Mouse (Mus musculus): ENCODE results near the gene Ccrl2. TPM values are rescaled to one million over a fixed set of nuclear protein-coding genes. Genes with fewer than 3 reads are reported as not detected.

The Ccrl2 gene
- total RNA-seq, 4 experiments from 2014 or later = 5.4 to 12.8 (median 9.8) TPM

DNA sequence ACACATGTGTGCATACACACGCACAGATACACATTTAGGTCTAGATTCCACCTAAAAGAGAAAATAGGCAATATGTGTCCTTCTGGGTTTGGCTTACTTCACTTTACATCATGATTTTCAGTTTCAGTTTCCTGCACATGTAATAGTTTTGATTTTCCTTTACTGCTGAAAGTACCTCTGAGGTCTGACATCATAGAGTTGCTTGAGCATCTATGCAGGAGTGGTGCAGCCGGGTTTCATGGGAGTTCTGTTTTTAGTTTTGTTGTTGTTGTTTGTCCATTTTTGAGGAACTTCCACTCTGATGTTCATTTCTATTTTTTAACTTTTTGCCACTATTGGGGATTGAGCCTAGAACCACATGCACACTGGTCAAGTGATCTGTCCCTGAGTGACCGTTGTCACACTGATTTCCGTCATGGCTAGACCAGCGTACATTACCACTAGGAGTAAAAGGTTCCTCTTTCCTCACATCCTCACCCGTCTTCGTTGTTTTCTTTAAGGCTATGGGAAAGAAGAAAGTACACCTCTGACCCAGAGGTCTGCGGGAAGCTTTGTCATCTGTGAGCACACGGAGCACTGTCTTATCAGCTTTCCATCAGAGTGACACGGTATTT, 1.7 kb upstream of the Ccrl2 start:
- DNase-seq = no peak

DNA sequence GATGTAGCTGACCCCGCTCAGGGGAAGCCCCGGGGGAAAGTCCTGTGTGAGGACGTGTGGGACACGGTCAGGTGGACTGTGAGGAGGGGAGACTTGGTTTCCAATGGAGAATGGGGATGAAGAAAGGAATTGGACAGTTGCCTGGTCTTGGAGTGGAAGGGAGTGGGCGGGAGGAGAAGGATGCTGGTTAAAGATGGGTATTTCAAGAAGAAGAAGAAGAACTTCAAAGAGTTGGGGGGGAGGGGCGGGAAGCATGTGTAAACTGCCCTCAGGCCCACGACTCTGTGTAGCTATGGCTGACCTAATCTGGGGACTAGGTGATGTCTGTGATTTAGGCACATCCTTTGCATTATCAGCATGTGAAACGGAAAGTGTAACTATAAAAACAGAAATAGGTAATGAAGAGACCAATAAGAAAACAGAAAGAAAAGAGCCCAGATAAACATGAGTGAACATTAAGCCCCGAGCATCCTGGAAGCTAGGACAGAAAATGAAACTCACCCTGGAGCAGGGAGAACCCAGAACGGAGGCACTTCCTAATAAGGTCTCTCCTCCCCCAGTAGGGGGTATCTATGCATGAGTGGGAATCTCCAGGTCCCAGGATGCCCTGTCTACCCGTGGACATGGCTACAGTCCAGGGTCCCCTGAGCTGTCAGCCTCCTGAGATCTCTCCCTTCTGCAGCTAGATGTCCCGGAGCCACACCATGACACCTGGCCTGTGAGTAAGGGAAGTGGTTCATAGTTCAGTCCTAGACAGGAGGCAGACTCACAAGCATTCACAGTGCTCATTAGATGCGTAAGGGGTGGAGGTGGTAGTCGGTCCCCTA, 438 bp upstream of the Ccrl2 start:
- no peak for DNase-seq

DNA sequence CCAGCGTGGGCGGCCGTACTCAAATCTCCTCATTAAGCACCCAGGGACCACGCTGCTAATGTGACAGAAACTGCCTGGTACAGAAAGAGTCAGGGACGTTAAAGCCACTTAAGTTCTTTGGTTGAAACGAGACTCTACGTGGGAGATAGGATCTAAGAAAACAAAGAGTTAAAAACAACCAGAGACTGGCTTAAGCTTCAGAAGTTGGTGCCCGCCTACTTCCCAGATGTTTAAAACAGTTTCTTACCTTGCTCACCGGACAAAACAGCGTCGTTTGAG, 861 bp downstream of the Ccrl2 start:
- DNase-seq = no peak

DNA sequence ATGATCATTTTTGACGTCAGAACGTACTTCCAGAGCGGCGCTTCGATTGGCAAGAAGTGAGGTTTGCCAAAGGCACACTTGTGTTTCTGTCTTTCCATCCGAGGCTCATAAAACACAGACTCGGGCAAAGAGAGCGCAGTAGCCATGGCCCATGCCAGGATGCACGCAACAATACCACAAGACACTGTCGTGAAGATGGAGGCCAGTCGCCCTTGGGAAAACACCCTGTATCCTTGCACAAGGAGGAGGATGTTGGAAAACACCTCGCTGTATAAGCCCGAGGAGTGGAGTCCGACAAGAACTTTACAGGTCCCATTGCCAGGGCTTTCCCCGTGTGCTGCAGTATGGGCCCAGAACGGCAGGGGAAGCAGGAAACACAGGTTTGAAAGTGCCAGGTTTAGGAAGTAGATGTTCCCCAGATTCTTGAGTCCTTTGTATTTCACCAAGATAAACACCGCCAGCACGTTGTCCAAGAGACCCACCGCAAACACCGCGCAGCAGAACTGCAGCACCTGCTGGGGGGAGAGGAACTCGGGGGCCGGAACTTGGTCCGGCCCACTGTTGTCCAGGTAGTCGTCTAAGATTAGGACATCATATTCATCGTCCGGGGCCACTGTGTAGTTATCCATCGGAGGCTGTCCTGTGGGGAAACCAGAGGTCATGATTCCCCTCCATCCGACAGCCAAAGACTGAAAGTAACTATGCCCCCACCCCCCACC, 1.4 kb downstream of the Ccrl2 start:
- DNase-seq = no peak

DNA sequence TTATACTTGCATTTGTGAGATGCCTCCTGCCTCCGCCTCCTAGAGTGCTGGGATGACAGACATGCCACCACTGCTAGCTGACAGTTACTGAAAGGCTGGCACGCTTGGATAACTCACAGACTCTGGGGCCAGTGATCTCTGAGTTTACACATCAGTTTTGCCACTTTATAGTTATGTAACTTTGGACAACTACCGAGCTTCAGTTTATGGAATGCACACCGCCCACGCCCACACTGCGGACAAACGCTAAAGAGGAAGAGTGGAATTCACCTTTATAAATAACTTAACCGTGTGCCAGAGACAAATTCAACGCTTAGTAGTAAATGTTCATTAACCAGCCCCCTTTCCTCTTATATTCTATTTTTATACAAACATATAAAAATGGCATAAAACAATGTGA, 2.4 kb downstream of the Ccrl2 start:
- no peak for DNase-seq

DNA sequence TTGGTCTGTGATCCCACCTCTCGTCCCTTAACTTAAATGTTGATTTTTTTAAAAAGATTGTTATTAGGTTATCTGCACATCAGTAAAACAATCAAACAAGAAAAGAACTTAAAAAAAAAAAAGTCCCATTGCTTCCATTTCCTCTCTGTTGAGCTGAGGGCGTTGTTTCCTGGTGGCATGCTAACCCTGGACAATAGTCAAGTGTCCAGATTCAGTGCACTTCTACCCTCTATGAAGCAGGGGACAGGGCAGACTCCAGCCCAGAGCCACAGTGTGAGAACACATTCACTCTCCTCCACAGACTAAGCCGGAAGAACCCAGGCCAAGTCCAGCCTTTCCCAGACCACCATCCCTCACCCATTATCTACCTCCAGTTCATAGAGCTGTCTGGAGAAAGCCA, 8.9 kb downstream of the Ccrl2 start:
- no peak for DNase-seq

DNA sequence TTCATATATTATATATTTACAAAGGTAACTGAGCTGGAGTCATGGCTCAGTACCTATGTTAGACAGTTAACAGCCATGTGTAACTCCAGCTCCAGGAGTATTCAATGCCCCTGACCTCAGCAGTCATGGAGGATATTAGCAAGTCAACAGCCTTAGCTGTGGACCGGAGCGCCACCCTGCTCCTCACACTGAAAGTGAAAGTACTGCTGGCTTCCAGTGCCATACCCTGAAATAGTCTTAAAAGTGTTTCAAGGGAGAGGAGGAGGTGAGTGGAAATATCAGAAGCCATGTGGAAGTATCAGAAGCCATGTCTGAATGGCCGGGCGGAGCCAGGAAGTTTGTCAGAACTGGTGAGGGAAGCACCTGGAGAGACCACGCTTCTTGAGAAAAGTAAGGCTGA, 10.1 kb downstream of the Ccrl2 start:
- no peak for DNase-seq

DNA sequence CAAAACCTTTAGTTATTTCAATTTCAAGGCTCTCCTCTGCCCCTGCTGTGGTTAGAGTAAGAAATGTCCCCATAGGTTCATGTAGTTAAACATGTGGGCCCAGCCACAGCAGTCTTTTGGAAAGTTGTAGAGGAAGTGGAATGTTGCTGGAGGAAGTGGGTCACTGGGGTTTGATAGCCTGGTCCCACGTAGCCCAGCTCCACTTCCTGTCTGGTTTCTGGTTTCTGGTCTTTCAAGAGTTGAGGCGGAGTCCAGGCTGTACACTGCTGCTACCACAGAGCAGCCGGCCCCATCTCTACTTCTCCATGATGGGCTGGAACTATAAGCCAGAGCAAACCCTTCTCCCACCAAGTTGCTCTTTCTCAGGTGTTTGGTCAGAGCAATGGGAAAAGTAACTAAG, 11.1 kb downstream of the Ccrl2 start:
- no peak for DNase-seq

DNA sequence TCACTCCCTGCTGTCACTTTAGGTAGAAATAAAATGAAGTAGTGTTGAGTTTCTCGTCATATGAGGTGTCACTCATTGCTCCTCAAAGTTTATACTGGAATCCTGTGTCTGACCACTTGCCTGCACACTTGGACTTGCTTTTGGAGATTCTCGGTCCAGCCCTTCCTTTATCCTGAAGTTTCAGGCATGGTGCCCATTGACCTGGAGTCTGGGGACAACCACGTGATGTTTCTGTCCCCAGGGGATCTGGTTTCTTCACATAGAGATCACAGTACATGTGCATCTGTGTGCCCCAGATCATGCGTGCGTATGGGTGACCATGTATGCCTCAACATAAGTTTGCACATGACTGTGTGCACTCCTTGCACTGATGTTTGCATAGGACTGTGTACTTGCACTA, 15.1 kb downstream of the Ccrl2 start:
- DNase-seq = no peak

DNA sequence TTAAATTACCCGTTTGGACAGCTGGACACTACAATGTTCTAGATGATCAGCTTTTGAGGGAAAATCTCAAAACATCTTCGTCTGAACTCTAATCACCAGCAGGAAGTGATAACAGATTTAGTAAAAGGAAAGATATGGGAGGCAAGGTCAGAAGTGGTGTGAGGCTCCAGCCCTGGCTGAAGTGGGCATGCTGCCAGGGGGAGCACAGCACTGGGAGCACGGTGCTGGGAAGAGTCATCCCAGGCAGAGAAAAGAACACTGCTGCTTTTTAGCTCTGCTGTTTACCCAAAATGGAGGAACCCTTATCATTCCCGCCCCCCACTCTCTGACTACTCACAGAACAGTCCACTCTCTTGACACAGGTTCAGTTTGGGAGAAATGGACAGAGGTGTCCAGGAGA, 17.4 kb downstream of the Ccrl2 start:
- DNase-seq = no peak

DNA sequence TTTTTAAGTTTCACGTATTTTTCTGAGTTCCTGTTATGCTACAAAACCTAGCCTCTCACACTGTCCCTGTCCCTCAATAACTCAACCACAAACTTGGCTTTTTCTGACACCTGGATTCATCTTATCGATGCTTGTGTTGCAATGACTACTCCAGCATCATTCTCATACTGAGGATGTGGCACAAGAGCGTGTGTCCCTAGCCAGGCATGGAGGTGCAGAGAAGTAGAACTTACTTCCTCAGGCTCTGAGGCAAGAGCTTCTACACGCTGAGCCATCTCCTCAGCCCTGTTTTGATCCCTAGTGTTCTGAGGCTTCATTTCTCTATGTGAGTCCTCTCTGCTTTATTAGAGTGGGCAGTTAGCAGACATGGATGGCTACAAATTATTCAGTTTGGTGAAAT, 23.6 kb downstream of the Ccrl2 start:
- DNase-seq = no peak

DNA sequence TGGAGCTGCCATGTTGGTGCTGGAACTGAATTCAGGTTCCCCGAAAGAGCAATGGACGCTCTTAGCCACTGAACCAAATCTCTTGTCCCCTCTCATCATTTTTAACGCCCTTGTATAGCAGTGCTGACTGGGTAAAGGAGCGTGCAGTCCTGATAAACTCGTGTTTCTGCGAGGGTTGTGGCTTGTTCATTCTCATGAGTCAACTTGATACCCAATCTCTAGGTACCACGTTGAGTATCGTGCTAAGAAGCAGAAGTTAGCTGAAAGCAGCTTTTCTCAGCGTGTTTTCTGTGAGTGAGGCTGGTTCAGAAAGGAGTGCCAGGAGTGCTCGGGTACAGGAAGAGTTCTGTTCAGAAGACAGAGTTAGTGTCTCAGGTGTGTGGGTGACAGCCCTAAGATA, 30.5 kb downstream of the Ccrl2 start:
- DNase-seq = no peak

DNA sequence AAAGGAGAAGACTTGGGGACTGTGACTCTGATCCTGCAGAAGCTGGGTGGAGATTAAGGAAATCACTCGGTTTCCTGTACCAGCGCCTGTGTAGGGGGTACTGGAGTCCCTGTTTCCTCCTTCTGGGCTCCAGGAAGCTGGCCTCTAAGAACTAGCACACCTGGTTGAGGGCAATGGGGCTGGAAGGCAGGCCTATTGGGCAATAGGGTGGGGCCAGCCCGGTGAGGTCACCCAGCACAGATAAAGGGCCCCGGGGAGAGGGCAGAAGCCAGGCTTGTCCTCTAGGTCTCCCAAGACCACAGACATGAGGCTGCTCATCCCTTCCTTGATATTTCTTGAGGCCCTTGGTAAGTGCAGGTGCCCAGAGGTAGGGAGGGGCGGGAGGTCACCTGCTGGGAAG, 38.3 kb downstream of the Ccrl2 start, which contains the start of gene Ltf:
Ltf (plus strand) TSS at position 250 of the 400 bp plus-strand sequence.
- no peak for DNase-seq

DNA sequence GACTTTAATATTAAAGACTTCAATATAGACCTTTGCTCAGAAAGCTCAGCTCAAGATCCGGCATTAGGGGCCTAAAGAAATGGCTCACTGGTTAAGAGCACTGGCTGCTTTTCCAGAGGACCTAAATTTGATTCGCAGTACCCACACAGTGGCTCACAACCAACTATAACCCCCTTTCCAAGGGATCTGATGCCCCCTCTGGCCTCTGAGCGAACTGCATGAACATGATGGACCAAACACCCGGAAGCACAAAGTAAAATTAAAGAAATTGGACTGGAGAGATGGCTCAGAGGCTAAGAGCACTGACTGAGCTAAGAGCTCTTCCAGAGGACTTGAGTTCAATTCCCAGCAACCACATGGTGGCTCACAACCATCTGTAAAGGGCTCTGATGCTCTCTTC, 41.7 kb downstream of the Ccrl2 start:
- no peak for DNase-seq

DNA sequence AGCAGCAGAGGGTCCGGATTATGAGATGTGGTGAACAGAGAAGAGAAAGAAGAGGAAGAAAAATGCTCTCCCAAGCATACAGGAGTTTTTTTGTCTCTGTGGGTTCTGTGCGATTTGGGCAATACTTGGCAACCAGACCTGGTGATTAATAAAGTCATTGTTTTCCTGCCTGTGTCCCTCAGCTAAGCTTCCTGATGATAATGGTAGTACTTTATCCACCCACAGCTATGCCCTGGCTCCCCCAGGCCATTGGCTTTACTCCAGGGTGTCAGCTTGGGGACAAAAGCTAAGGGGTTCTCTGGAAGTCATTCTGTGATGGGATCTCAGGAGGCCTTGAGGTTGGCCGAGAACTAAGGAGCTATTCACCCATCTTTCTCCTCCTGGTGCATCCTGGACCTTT, 45.3 kb downstream of the Ccrl2 start:
- DNase-seq = no peak

DNA sequence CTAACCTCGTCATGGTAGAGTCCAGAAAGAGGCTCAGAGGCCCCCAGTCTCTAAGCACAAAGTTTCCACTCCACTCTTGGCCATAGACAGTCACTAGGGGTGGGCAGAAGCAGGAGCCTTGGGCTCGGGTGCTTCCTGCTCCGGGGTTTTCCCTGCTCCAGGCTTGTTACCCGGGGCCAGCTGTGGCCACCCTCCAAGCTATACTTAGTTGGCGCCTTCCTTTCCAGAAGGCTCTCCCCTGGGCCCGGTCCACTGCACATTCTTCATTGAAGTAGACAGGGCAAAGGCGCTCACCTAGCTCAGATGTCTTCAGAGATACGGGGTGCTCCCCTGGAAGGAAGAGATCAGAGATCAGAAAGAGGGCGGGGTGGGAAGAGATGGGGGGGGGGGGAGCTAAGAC, 45.8 kb downstream of the Ccrl2 start:
- peak; percentile 37 for DNase-seq

DNA sequence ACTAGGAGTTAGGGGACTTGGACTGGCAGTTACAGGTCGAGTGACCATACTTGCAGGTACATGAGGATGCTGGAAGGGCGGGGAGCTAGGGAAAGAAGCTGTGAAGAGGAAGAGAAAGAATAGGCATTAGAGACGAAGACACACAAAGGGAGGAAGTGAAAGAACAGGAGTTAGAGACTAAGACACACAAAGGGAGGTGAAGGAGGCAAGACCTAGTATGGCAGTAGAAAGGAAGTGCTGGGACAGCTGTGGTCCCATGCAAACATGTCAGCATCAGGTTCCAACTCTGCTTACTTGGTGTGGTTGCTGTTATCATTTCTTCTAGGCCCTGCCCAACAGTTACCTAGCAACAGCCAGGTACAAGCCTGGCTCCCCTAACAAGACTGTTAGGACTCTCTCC, 47.6 kb downstream of the Ccrl2 start:
- DNase-seq = no peak

DNA sequence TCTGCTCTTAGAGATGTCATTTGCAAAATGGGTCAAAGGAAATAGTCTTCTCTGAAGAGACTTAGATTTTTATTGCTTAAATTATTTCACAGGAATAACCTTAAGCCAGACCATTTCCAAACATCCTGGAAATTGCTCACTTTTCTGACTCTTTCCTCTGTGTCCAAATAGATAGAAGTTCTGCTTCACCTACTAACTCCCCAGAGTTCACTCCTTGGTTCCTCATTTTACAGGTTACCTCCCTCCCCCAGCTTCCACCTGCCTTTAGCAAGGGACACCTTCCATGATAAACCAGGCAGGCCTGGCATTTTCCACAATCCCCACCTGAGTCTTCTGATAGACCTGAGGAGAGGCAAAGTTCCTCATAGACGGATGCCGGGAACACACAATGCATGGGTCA, 50.8 kb downstream of the Ccrl2 start:
- no peak for DNase-seq

Other genes starting within 250 kb of the Ccrl2 start
- not detected for gene Prss44, start 243.5 kb downstream of the Ccrl2 start, total RNA-seq (2022)
- not detected for gene Prss43, start 230.8 kb downstream of the Ccrl2 start, total RNA-seq (2022)
- gene Prss45, start 222.9 kb downstream of the Ccrl2 start, total RNA-seq (2022) = under 1 TPM in 1 of 4 experiments, not detected in 3; 0.24 TPM
- gene Prss46, start 213.0 kb downstream of the Ccrl2 start, total RNA-seq (2022) = not detected
- gene Prss50, start 199.6 kb downstream of the Ccrl2 start, total RNA-seq (2022) = not detected
- gene Als2cl, start 177.6 kb downstream of the Ccrl2 start, total RNA-seq (2022) = 10 to 100 TPM; 16.4 to 43.7 (median 30.2) TPM
- gene Tmie, start 177.4 kb downstream of the Ccrl2 start, total RNA-seq (2022) = 1 to 10 TPM; 2.3 to 7.5 (median 5.1) TPM
- gene Fam240a, start 140.7 kb downstream of the Ccrl2 start, total RNA-seq (2022) = not detected
- gene Tdgf1, start 111.4 kb downstream of the Ccrl2 start, total RNA-seq (2022) = under 1 TPM in 1 of 4 experiments, not detected in 3; 0.14 TPM
- 10 to 100 TPM; 13.0 to 17.1 (median 14.1) TPM for gene Lrrc2, start 106.0 kb downstream of the Ccrl2 start, total RNA-seq (2022)
- gene Rtp3, start 66.9 kb downstream of the Ccrl2 start, total RNA-seq (2022) = 1 to 10 TPM; 2.5 to 4.6 (median 3.9) TPM
- 1 to 10 TPM in 3 of 4 experiments, under 1 TPM in 1; 0.87 to 3.2 (median 2.0) TPM for gene Ltf, start 38.2 kb downstream of the Ccrl2 start, total RNA-seq (2022)
- gene Lrrfip2, start 60.1 kb upstream of the Ccrl2 start, total RNA-seq (2022) = 10 to 100 TPM; 49.1 to 60.0 (median 53.9) TPM
- 10 to 100 TPM; 14.7 to 31.2 (median 24.7) TPM for gene Mlh1, start 214.3 kb upstream of the Ccrl2 start, total RNA-seq (2022)
- 10 to 100 TPM; 53.3 to 64.1 (median 57.7) TPM for gene Epm2aip1, start 214.4 kb upstream of the Ccrl2 start, total RNA-seq (2022)